Mouse (Mus musculus) bone marrow, adult 2 months (tissue): ENCODE data around the gene Gucy2d.

Experiments used
- CTCF ChIP-seq: fragments of 200-500 bp; IDR thresholded peaks from 2 replicates; pipeline ENCODE4 v1.5.1; 2011; ENCODE audit warnings: low read length, control low read depth; ENCODE audit not compliant: control insufficient read depth, insufficient read depth
- POLR2A ChIP-seq: fragments of 200-500 bp; IDR thresholded peaks from 2 replicates; pipeline ENCODE4 v1.6.1; 2011; ENCODE audit warnings: low read depth, mild to moderate bottlenecking, control low read depth, low read length, borderline replicate concordance; ENCODE audit not compliant: control insufficient read depth

DNA sequence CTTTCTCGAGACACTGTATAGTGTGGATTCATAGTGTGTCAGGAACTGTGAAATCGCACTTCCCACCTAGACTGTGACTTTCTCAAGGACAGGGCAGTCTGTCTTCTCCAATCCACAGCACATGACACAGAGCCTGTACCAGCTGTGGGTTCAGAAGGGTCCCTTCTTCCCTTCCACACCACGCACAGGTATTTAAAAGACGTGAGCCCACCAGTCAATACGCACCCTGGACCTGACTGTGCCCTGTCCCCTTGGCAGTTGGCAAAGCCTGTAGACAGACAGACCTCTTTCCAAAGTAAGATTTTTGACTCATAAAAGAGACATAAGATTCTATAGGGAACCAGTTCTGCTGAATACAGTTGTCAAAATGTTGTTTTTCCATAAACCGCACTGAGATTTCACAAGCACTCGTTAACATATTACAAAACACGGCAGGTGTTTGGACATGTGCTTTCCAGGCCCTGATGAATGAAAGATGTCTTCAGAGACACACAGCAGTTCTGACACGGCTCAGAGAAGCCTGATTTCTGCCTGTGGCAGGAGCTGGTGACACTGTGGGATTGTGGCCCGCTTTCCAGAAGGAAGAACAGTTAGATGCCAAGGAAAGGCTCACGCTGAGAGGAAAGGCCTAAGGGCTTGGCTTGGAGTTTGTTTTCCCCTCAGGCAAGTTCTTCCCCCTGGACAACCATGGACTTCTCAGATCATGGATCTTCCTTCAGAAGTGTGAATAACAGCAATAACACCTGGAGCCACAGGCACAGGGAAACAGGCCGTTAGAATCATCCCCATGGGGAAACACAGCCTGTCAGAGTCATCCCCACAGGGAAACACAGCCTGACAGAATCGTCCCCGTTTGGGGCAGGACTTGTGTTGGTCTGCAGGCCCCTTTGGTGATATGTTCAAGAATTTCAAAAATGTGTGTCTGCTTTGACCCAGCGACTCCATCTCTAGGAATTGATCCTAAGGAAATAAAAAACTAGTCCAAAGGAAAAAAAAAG, 71.0 kb downstream of the Gucy2d start:
- TF ChIP-seq CTCF (no peak), POLR2A (no peak)
